18 mouse cellular contexts compared by ENCODE assay signal in the genomic region with DNA sequence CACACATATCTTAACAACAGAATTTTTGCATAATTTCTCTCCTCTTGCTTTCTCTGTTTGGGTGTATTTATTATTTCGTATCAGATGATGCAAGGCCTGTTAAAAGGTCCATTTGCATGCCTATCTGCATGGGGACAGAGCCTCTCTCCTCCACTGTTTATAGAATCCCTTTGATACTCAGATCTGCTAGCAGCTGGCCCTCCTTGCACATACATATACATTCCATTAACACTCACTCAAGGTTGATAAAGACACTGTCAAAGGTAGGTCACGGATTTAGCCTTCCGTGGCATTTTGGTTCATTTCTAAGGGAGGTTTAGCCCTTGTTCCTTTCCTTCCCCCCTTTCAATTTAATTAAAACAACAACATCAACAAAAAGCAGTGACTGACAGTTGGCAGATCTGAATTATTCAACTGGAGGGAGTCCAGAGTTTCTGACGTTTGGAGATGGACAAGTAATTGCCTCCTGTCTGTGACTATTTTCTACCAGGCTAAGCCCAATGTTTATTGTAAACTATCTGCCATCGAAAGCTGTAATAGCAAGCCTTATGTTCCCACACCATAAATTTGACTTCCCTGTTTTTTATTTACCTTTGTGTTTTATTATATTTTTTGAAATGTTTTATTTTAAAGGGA. TPM values are rescaled to one million over a fixed set of nuclear protein-coding genes. Genes with fewer than 3 reads are reported as not detected.
DNase-seq lines count a peak whose midpoint lies in the region; ATAC-seq and TF ChIP-seq lines count a peak whose summit lies in the region.
"Had no signal": no experiment of that assay in that cellular context is flagged by ENCODE, and none has a peak within 500 bp of the region (broad histone marks: within the 10 kb centered on the region; RNA-seq: fewer than 3 reads in every experiment).

No protein-coding gene starts in this region.

- DNase-seq in frontal cortex, postnatal 14 days (ENCODE audit: low spot score in 2 of 2), result no peak
- DNase-seq in midbrain, embryonic 10.5 days (ENCODE audit: low spot score), result no peak
- DNase-seq in midbrain, postnatal 0 days (ENCODE audit: low spot score), result no peak
- no peak for DNase-seq in kidney, postnatal 25 days
- DNase-seq: adrenal gland, adult 2 months; gastrocnemius, postnatal 25 days; kidney, postnatal 10 days had no signal

- H3K27ac ChIP-seq in hindbrain, embryonic 12.5 days, result no peak overlapping the region
- H3K27ac ChIP-seq in hindbrain, embryonic 16.5 days (ENCODE audit: low read depth, low read length), result no peak overlapping the region
- 0 out of 2 replicates have a peak overlapping the region, but pooled peaks have one; percentile 17 for H3K27ac ChIP-seq in midbrain, embryonic 10.5 days (replicated peaks)
- H3K27ac ChIP-seq in midbrain, postnatal 0 days (ENCODE audit: low read depth, low read length), result no peak overlapping the region
- peak overlapping the region; percentile 42 for H3K27ac ChIP-seq in olfactory bulb, adult 2 months (ENCODE audit: insufficient read depth, low read depth, low read length)
- H3K27ac ChIP-seq: limb, embryonic 12.5 days; liver, embryonic 15.5 days had no signal

- H3K4me2 ChIP-seq in hindbrain, embryonic 12.5 days (replicated peaks), result no peak overlapping the region
- H3K4me2 ChIP-seq in hindbrain, embryonic 16.5 days (ENCODE audit: low read length), result no peak overlapping the region
- no peak overlapping the region for H3K4me2 ChIP-seq in midbrain, postnatal 0 days (ENCODE audit: low read depth, low read length, poor library complexity, severe bottlenecking)
- H3K4me2 ChIP-seq: limb, embryonic 12.5 days; liver, embryonic 15.5 days had no signal

- no peaks in the 10 kb centered on the region for H3K9me3 ChIP-seq in hindbrain, embryonic 12.5 days (replicated peaks)
- H3K9me3 ChIP-seq in hindbrain, embryonic 16.5 days (ENCODE audit: control insufficient read depth, low read length), result no peaks in the 10 kb centered on the region
- H3K9me3 ChIP-seq in midbrain, embryonic 10.5 days (replicated peaks), result no peaks in the 10 kb centered on the region
- no peaks in the 10 kb centered on the region for H3K9me3 ChIP-seq in midbrain, postnatal 0 days (ENCODE audit: low read length)
- H3K9me3 ChIP-seq: limb, embryonic 12.5 days; liver, embryonic 15.5 days had no signal

- no peak overlapping the region for H3K4me3 ChIP-seq in hindbrain, embryonic 12.5 days
- H3K4me3 ChIP-seq in hindbrain, embryonic 16.5 days (ENCODE audit: low read length), result no peak overlapping the region
- H3K4me3 ChIP-seq in midbrain, embryonic 10.5 days, result no peak overlapping the region
- no peak overlapping the region for H3K4me3 ChIP-seq in midbrain, postnatal 0 days (ENCODE audit: low read depth, low read length)
- H3K4me3 ChIP-seq in olfactory bulb, adult 2 months (ENCODE audit: insufficient read depth, low read depth, low read length), result no peak overlapping the region
- H3K4me3 ChIP-seq: limb, embryonic 12.5 days; liver, embryonic 15.5 days had no signal

- H3K27me3 ChIP-seq in hindbrain, embryonic 12.5 days, result no peaks in the 10 kb centered on the region
- no peaks in the 10 kb centered on the region for H3K27me3 ChIP-seq in hindbrain, embryonic 16.5 days (replicated peaks; ENCODE audit: control insufficient read depth, insufficient read depth, low read length)
- no peaks in the 10 kb centered on the region for H3K27me3 ChIP-seq in midbrain, embryonic 10.5 days (ENCODE audit: low read depth, poor library complexity, severe bottlenecking)
- no peaks in the 10 kb centered on the region for H3K27me3 ChIP-seq in midbrain, postnatal 0 days (ENCODE audit: insufficient read depth, low read length)
- H3K27me3 ChIP-seq: limb, embryonic 12.5 days; liver, embryonic 15.5 days had no signal

- ATAC-seq in frontal cortex, adult (ENCODE audit: low TSS enrichment), result peak; percentile 41; the same call in 1 of the 2 replicates
- ATAC-seq in hindbrain, embryonic 12.5 days (ENCODE audit: low FRiP score), result 0 out of 2 replicates have a peak, but pooled peaks have one; percentile 66
- no peak for ATAC-seq in hindbrain, embryonic 16.5 days
- ATAC-seq in midbrain, postnatal 0 days (ENCODE audit: low FRiP score), result no peak
- ATAC-seq: intestine, embryonic 16.5 days had no signal

- H3K4me1 ChIP-seq in hindbrain, embryonic 12.5 days, result peaks cover 18% of the 10 kb centered on the region
- no peaks in the 10 kb centered on the region for H3K4me1 ChIP-seq in hindbrain, embryonic 16.5 days (ENCODE audit: control insufficient read depth, insufficient read depth, low read depth, low read length)
- H3K4me1 ChIP-seq in midbrain, embryonic 10.5 days, result peaks cover 39% of the 10 kb centered on the region
- H3K4me1 ChIP-seq in midbrain, postnatal 0 days (ENCODE audit: insufficient read depth, low read length), result peaks cover 6% of the 10 kb centered on the region
- peaks cover 17% of the 10 kb centered on the region for H3K4me1 ChIP-seq in olfactory bulb, adult 2 months (ENCODE audit: control insufficient read depth, insufficient read depth, low read length)
- H3K4me1 ChIP-seq: liver, embryonic 15.5 days had no signal

- H3K36me3 ChIP-seq in hindbrain, embryonic 12.5 days, result no peaks in the 10 kb centered on the region
- H3K36me3 ChIP-seq in hindbrain, embryonic 16.5 days (ENCODE audit: control insufficient read depth, insufficient read depth, low read length), result no peaks in the 10 kb centered on the region
- no peaks in the 10 kb centered on the region for H3K36me3 ChIP-seq in midbrain, embryonic 10.5 days
- H3K36me3 ChIP-seq in midbrain, postnatal 0 days (ENCODE audit: insufficient read depth, low read length), result no peaks in the 10 kb centered on the region
- H3K36me3 ChIP-seq: limb, embryonic 12.5 days; liver, embryonic 15.5 days had no signal

- no peak overlapping the region for H3K9ac ChIP-seq in hindbrain, embryonic 12.5 days
- no peak overlapping the region for H3K9ac ChIP-seq in hindbrain, embryonic 16.5 days (ENCODE audit: low read depth, low read length)
- H3K9ac ChIP-seq in midbrain, postnatal 0 days (replicated peaks; ENCODE audit: low read length, poor library complexity, severe bottlenecking), result no peak overlapping the region
- H3K9ac ChIP-seq: limb, embryonic 12.5 days; liver, embryonic 15.5 days had no signal

- TF ChIP-seq CTCF in midbrain, postnatal 0 days (IDR thresholded peaks at IDR 0.05), result no peak
- no peak for TF ChIP-seq CTCF in olfactory bulb, adult 2 months (IDR thresholded peaks at IDR 0.05; ENCODE audit: insufficient read depth, low read depth, low read length)

- WGBS in hindbrain, embryonic 12.5 days, result 45% methylated on average over 5 of the region's 5 CpGs
- WGBS in hindbrain, embryonic 16.5 days, result 37% methylated on average over 5 of the region's 5 CpGs
- WGBS in midbrain, embryonic 10.5 days, result 50% methylated on average over 5 of the region's 5 CpGs
- 20% methylated on average over 5 of the region's 5 CpGs for WGBS in midbrain, postnatal 0 days
- WGBS in olfactory bulb, adult 2 months, result 32% methylated on average over 5 of the region's 5 CpGs

- no peak for TF ChIP-seq POLR2A in olfactory bulb, adult 2 months (IDR thresholded peaks at IDR 0.05; ENCODE audit: insufficient read depth, low read depth, low read length)

RNA-seq across cellular contexts. Expression of a gene that starts 17.3 kb away (rescaled TPM):
- polyA plus RNA-seq in hindbrain, embryonic 12.5 days (2016; fragmentation: Nextera tagmentation; extraction: Ambion mirVana), result 0.31 and 0.99 TPM in 2 replicates
- 0.38 and 0.72 TPM in 2 replicates for polyA plus RNA-seq in hindbrain, embryonic 16.5 days (2015; fragmentation: Nextera tagmentation; extraction: Ambion mirVana)
- polyA plus RNA-seq in midbrain, embryonic 10.5 days (2016; fragmentation: Nextera tagmentation; extraction: Ambion mirVana), result 0.41 TPM in 1 of 2 replicates, not detected in the other
- total RNA-seq in midbrain, postnatal 0 days (2014; rRNA removed), result 0.57 and 0.77 TPM in 2 replicates
- polyA plus RNA-seq in midbrain, postnatal 0 days (2015; fragmentation: Nextera tagmentation; extraction: Ambion mirVana), result 0.69 and 0.94 TPM in 2 replicates
- polyA plus RNA-seq in olfactory bulb, adult 2 months (2012; ENCODE audit: insufficient read depth, insufficient read length, low replicate concordance, missing spikeins), result not detected in 2 replicates
- total RNA-seq: adrenal gland, adult 2 months; gastrocnemius, postnatal 25 days; megakaryocyte-erythroid progenitor cell, adult 5-6 weeks had no signal
- polyA plus RNA-seq: adrenal gland, adult 2 months; limb, embryonic 12.5 days; liver, embryonic 15.5 days; neural tube, embryonic 11.5 days; stomach, embryonic 14.5 days; thymus, postnatal 0 days had no signal

Comparison
In these comparisons a context has a peak if more than half of its experiments do, and no peak if none do; other contexts are left out.
1. ATAC-seq: peak in frontal cortex, adult (single experiment) and hindbrain, embryonic 12.5 days (single experiment); none in hindbrain, embryonic 16.5 days (single experiment) and midbrain, postnatal 0 days (single experiment).
2. H3K27ac ChIP-seq: peak in midbrain, embryonic 10.5 days (single experiment) and olfactory bulb, adult 2 months (single experiment); none in hindbrain, embryonic 12.5 days (single experiment), hindbrain, embryonic 16.5 days (single experiment) and midbrain, postnatal 0 days (single experiment).